Mouse (Mus musculus): ENCODE data around the gene Itpripl2. TPM values are rescaled to one million over a fixed set of nuclear protein-coding genes. Genes with fewer than 3 reads are reported as not detected.

Gene Itpripl2
- polyA plus RNA-seq, 1 experiment from 2014 or later: 4.7 TPM

DNA sequence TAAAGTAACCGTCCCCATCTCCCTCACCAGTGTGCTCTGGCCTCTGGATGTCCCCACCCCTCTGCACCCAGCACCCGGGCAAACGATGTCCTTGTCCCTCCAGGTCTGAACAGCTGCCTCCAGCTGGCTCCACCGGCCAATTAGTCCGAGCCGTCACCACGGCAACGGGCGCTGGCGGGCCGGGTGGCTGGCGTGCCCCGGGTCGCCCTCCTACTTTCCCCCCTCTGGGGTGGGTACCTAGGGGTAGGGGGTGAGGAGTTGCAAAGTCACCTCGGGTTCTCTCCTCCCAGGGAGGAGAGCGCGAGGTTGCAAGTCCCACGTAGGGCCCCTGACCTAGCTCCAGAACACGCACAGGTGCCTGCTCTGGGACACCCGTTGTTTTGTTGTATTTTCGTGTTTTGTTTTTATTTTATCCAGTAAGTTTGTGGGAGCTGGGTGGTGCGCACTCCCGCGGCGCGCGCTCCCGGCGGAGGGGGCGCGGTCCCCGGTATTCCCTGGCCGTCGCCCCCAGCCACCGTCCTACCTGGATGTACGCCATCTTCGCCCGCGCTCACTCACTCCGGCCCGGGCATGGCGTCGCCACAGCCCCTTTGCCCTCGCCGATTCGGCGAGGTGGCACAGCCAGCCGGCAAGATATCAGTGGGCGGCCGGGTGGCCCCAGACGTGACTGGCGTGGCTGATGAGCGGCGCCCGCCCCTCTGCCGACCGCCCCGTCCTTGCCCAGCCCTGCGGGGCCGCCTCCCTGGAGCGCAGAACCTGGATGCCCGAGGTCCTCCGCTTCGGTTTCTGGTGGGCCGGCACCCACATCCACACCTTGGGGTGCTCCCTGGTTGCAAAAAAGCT, 44.3 kb downstream of the Itpripl2 start:
- Histone ChIP-seq H3K4me2 (replicated peaks; ENCODE audit: low read depth, low read length) (peak overlapping the region; percentile 93), H3K9ac (replicated peaks; ENCODE audit: low read length) (peak overlapping the region; percentile 70), H3K27me3 (ENCODE audit: insufficient read depth, low read length) (peaks cover 12% of the 10 kb centered on the region), H3K27ac (ENCODE audit: low read length) (peak overlapping the region; percentile 16), H3K4me1 (ENCODE audit: insufficient read depth, low read length) (peaks cover 21% of the 10 kb centered on the region; the same call in 1 of the 2 replicates), H3K4me3 (ENCODE audit: low read length) (peak overlapping the region; percentile 68), H3K9me3 (ENCODE audit: low read length) (no peaks in the 10 kb centered on the region), H3K36me3 (ENCODE audit: insufficient read depth, low read length) (no peaks in the 10 kb centered on the region)
- ATAC-seq (ENCODE audit: low FRiP score, low TSS enrichment): peak; percentile 68
- WGBS: under 1% methylated on average over 64 of the region's 65 CpGs

DNA sequence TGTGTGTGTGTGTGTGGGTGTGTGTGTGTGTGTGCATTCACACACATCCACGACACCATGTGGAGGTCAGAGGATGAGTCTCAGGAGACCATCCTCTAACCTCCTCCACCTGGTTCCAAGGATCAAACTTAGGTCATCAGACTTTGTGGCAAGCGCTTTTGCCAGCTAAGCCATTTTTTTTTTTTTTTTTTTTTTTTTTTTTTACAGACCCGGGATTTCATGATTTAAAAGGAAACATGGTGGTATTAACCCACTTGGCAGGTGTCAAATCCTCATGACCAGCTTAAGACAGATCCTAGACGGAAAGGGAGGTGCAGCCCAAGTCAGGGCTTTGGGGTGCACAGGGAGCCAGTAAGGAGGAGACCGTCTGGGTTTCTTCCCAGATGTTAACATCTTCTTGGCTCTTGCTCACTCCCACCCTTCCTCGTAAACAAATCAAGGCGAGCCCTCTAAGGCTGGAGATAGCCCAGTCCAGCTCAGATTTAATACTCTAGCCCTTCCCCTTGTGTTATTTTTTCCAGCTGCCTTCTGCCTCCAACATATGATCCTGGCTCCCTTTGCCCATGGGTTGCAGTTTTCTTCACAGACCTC, 47.8 kb downstream of the Itpripl2 start:
- ATAC-seq (ENCODE audit: low FRiP score, low TSS enrichment): no peak
- Histone ChIP-seq H3K36me3 (ENCODE audit: insufficient read depth, low read length) (no peaks in the 10 kb centered on the region), H3K27me3 (ENCODE audit: insufficient read depth, low read length) (peaks cover 9% of the 10 kb centered on the region), H3K4me1 (ENCODE audit: insufficient read depth, low read length) (peaks cover 21% of the 10 kb centered on the region; the same call in 1 of the 2 replicates), H3K9me3 (ENCODE audit: low read length) (no peaks in the 10 kb centered on the region), H3K27ac (ENCODE audit: low read length) (no peak overlapping the region), H3K9ac (replicated peaks; ENCODE audit: low read length) (no peak overlapping the region), H3K4me3 (ENCODE audit: low read length) (no peak overlapping the region), H3K4me2 (replicated peaks; ENCODE audit: low read depth, low read length) (no peak overlapping the region)
- WGBS: 36% methylated on average over 7 of the region's 7 CpGs

DNA sequence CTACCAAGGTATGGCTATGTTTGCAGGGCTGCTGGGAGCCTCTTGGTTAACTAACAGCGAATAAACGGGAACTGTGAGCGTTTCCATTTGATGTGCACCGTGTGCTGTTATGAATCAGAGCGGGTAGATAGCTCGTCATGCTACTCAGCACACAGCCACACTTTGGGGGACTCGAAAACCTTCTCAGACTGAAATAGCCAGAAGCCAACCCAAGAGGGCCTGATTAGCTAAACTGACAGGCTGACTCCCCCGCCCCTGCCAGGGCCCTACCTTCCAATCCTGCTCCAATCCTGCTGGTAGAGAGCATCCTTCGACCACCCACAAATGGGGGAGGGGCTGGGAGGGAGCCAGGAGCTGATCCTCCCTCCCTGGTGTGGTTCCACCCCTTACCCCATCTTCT, 48.4 kb downstream of the Itpripl2 start:
- Histone ChIP-seq H3K9ac (replicated peaks; ENCODE audit: low read length) (no peak overlapping the region; the same call in 1 of the 2 replicates), H3K4me1 (ENCODE audit: insufficient read depth, low read length) (0 out of 2 replicates have a peak, but pooled peaks cover 18% of the 10 kb centered on the region), H3K36me3 (ENCODE audit: insufficient read depth, low read length) (no peaks in the 10 kb centered on the region), H3K9me3 (ENCODE audit: low read length) (no peaks in the 10 kb centered on the region), H3K27me3 (ENCODE audit: insufficient read depth, low read length) (peaks cover 9% of the 10 kb centered on the region), H3K27ac (ENCODE audit: low read length) (no peak overlapping the region), H3K4me2 (replicated peaks; ENCODE audit: low read depth, low read length) (0 out of 2 replicates have a peak overlapping the region, but pooled peaks have one; percentile 10), H3K4me3 (ENCODE audit: low read length) (no peak overlapping the region)
- ATAC-seq (ENCODE audit: low FRiP score, low TSS enrichment): no peak
- WGBS: 3% methylated on average over 9 of the region's 9 CpGs

DNA sequence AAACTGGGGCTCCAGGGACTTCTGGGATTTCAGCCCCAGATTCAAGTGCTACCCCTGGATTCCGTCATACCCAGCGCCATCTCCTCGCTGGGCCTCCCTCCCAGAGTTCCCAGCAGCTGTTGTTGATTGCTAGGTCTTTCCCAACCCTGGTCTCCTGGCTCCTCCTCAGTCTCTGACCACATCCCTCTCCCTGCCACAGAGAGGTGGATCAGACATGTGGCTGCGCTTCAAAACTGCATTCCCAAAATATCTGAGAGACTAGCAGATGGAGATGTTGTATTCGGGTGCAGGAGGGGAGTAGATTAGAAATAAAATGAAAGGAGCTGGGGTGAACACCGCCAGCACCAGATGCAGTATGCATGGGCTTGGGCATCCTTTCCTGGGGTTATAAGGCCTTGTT, 50.2 kb downstream of the Itpripl2 start:
- Histone ChIP-seq H3K27me3 (ENCODE audit: insufficient read depth, low read length) (peaks cover 3% of the 10 kb centered on the region; the same call in 1 of the 2 replicates), H3K9me3 (ENCODE audit: low read length) (no peaks in the 10 kb centered on the region), H3K36me3 (ENCODE audit: insufficient read depth, low read length) (no peaks in the 10 kb centered on the region), H3K4me2 (replicated peaks; ENCODE audit: low read depth, low read length) (no peak overlapping the region), H3K9ac (replicated peaks; ENCODE audit: low read length) (no peak overlapping the region), H3K4me1 (ENCODE audit: insufficient read depth, low read length) (0 out of 2 replicates have a peak, but pooled peaks cover 6% of the 10 kb centered on the region), H3K4me3 (ENCODE audit: low read length) (no peak overlapping the region), H3K27ac (ENCODE audit: low read length) (no peak overlapping the region)
- 88% methylated on average over 6 of the region's 6 CpGs for WGBS
- ATAC-seq (ENCODE audit: low FRiP score, low TSS enrichment): no peak

DNA sequence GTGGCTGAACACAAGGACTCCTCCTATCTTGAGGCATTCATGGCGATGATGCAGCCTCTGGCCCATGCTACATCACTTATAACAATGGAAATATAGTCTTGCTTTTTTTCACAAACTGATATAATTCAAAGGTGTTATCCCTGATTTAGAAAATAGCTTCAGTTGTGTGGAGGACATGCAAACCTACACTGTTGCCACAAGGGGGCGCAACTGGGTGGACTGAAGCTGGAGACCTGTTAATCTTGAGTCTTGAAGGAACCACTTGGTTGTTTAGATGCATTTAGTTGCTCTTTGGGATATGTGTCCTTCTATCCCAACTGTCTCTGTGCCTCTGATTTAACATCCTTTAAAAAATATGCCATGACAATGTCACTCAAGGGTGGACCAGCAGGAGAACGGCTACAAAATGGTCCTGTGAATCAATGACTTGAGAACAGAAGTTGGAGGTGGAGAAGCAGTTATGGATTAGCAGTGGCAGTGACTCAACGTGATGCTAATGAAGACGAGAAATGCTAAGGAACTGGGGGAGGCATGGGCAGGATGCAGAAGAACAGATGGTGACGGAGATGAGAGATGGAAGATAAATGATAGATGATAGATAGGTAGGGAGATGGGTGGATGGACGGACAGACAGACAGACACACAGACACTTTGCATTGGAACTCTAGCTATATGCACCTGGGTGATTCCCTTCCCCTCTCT, 54.5 kb downstream of the Itpripl2 start:
- Histone ChIP-seq H3K27ac (ENCODE audit: low read length) (no peak overlapping the region), H3K36me3 (ENCODE audit: insufficient read depth, low read length) (0 out of 2 replicates have a peak, but pooled peaks cover 4% of the 10 kb centered on the region), H3K9ac (replicated peaks; ENCODE audit: low read length) (no peak overlapping the region), H3K4me3 (ENCODE audit: low read length) (no peak overlapping the region), H3K4me2 (replicated peaks; ENCODE audit: low read depth, low read length) (no peak overlapping the region), H3K27me3 (ENCODE audit: insufficient read depth, low read length) (no peaks in the 10 kb centered on the region), H3K4me1 (ENCODE audit: insufficient read depth, low read length) (no peaks in the 10 kb centered on the region), H3K9me3 (ENCODE audit: low read length) (no peaks in the 10 kb centered on the region)
- WGBS: 60% methylated on average over 7 of the region's 7 CpGs
- no peak for ATAC-seq (ENCODE audit: low FRiP score, low TSS enrichment)

Other genes with a start within 250 kb of the Itpripl2 start
- 11.7 and 15.2 TPM in 2 replicates for gene Smg1, start 248.3 kb downstream of the Itpripl2 start, polyA plus RNA-seq (2015; fragmentation: Nextera tagmentation; extraction: Ambion mirVana)
- gene Syt17, start 43.8 kb downstream of the Itpripl2 start, polyA plus RNA-seq (2015; fragmentation: Nextera tagmentation; extraction: Ambion mirVana): 12.6 and 13.3 TPM in 2 replicates
- 144 and 158 TPM in 2 replicates for gene Coq7, start 41.4 kb upstream of the Itpripl2 start, polyA plus RNA-seq (2015; fragmentation: Nextera tagmentation; extraction: Ambion mirVana)
- gene Tmc7, start 92.8 kb upstream of the Itpripl2 start, polyA plus RNA-seq (2015; fragmentation: Nextera tagmentation; extraction: Ambion mirVana): 2.3 and 2.6 TPM in 2 replicates
- 0.27 and 0.36 TPM in 2 replicates for gene Tmc5, start 105.3 kb upstream of the Itpripl2 start, polyA plus RNA-seq (2015; fragmentation: Nextera tagmentation; extraction: Ambion mirVana)
- 106 and 109 TPM in 2 replicates for gene Gde1, start 213.8 kb upstream of the Itpripl2 start, polyA plus RNA-seq (2015; fragmentation: Nextera tagmentation; extraction: Ambion mirVana)
- 20.0 and 21.1 TPM in 2 replicates for gene Ccp110, start 220.6 kb upstream of the Itpripl2 start, polyA plus RNA-seq (2015; fragmentation: Nextera tagmentation; extraction: Ambion mirVana)
- gene Vps35l, start 248.3 kb upstream of the Itpripl2 start, polyA plus RNA-seq (2015; fragmentation: Nextera tagmentation; extraction: Ambion mirVana): 72.8 and 81.0 TPM in 2 replicates